Mouse (Mus musculus) C2C12 (cell line): ENCODE data around the gene Ndufs5. TPM values are rescaled to one million over a fixed set of nuclear protein-coding genes. Genes with fewer than 3 reads are reported as not detected.

Experiments
- H3K27me3 ChIP-seq: one replicate; pipeline ENCODE4 v1.6.1; 2011; ENCODE audit not compliant: control insufficient read depth, insufficient read depth, insufficient read length
- H3K36me3 ChIP-seq: one replicate; pipeline ENCODE4 v1.6.1; 2011; ENCODE audit not compliant: control insufficient read depth, insufficient read depth
- H3K4me3 ChIP-seq: one replicate; pipeline ENCODE4 v1.5.1; 2011; ENCODE audit warnings: mild to moderate bottlenecking, control low read depth; ENCODE audit not compliant: poor library complexity, insufficient read depth, severe bottlenecking
- H3K79me2 ChIP-seq: one replicate; pipeline ENCODE4 v1.6.1; 2011; ENCODE audit not compliant: control insufficient read depth, insufficient read depth
- H3K79me3 ChIP-seq: one replicate; pipeline ENCODE4 v1.6.1; 2011; ENCODE audit warnings: low read depth, control low read depth
- H3ac ChIP-seq: one replicate; pipeline ENCODE3; 2011; ENCODE audit warnings: low read depth; ENCODE audit not compliant: control insufficient read depth, insufficient read length
- CEBPB ChIP-seq: IDR thresholded peaks from one replicate; pipeline ENCODE4 v1.6.1; 2011; ENCODE audit warnings: low read depth, mild to moderate bottlenecking, control low read depth, moderate library complexity
- CTCF ChIP-seq: IDR thresholded peaks from one replicate; pipeline ENCODE4 v1.5.1; 2011; ENCODE audit not compliant: control insufficient read depth, insufficient read depth, insufficient read length
- FOSL1 ChIP-seq: IDR thresholded peaks from one replicate; pipeline ENCODE4 v1.8.0; 2011; ENCODE audit warnings: mild to moderate bottlenecking, low read length; ENCODE audit not compliant: poor library complexity, insufficient read depth, severe bottlenecking
- MAX ChIP-seq: IDR thresholded peaks from one replicate; pipeline ENCODE4 v1.6.1; 2011; ENCODE audit warnings: mild to moderate bottlenecking, control low read depth
- MYOD1 ChIP-seq: IDR thresholded peaks from one replicate; pipeline ENCODE4 v1.6.1; 2011; ENCODE audit warnings: low read depth; ENCODE audit not compliant: control insufficient read depth, insufficient read length
- MYOG ChIP-seq: IDR thresholded peaks from one replicate; pipeline ENCODE4 v1.6.1; 2011; ENCODE audit not compliant: control insufficient read depth, insufficient read length; ENCODE audit errors: extremely low read depth
- USF1 ChIP-seq: IDR thresholded peaks from one replicate; pipeline ENCODE4 v1.6.1; 2011; ENCODE audit warnings: low read depth, mild to moderate bottlenecking, control low read depth, moderate library complexity
- polyA plus RNA-seq: library from polyadenylated mRNA; unstranded; fragments of >200 nt; fragmentation: generic; extraction: Trizol; gene quantifications from one replicate; pipeline ENCODE4 v1.2.1, GENCODE M21; 2012; ENCODE audit warnings: missing spikeins

Ndufs5 gene
- polyA plus RNA-seq, 1 experiment = 322 TPM

DNA sequence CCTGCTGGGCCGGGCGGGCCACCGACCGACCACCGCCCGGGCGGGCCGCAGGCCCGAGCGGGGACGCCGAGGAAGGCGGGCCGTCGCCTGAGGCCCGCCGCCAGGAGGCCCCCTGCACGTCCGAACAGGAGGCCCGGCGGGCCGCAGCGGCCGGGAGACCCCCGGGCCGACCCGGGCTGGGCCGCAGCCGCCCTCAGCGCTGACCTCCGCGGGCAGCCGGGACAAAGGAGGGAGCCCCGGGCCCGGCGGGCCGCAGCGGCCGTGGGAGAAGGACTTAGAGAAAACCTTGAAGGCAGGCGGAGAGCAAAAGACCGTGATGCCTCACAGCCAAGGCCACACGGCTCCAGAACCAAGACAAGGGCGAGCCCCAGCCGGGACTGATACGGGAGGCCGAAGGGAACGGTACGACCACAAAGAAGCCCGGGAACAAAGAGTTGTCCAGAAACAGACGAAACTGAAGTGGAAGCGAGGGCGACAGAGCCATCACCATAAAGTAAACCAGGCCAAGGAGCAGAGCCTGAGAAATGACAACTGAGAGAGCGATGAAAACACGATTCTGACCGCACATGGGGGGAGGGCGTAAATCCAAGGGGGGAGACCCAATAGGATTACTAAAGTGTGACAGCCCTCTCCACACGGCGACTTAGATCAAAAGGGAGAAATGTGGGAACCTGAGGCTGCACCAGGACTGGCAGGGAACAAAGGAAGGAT, 52.9 kb downstream of the Ndufs5 start:
- H3ac ChIP-seq = peak overlapping the region; percentile 91
- peaks cover 19% of the 10 kb centered on the region for H3K79me3 ChIP-seq
- no peak for TF ChIP-seq MYOD1
- no peak for TF ChIP-seq CEBPB
- TF ChIP-seq CTCF = no peak
- TF ChIP-seq MYOG = no peak
- H3K79me2 ChIP-seq = peaks cover 43% of the 10 kb centered on the region
- no peaks in the 10 kb centered on the region for H3K27me3 ChIP-seq
- no peaks in the 10 kb centered on the region for H3K36me3 ChIP-seq
- peak overlapping the region; percentile 57 for H3K4me3 ChIP-seq

DNA sequence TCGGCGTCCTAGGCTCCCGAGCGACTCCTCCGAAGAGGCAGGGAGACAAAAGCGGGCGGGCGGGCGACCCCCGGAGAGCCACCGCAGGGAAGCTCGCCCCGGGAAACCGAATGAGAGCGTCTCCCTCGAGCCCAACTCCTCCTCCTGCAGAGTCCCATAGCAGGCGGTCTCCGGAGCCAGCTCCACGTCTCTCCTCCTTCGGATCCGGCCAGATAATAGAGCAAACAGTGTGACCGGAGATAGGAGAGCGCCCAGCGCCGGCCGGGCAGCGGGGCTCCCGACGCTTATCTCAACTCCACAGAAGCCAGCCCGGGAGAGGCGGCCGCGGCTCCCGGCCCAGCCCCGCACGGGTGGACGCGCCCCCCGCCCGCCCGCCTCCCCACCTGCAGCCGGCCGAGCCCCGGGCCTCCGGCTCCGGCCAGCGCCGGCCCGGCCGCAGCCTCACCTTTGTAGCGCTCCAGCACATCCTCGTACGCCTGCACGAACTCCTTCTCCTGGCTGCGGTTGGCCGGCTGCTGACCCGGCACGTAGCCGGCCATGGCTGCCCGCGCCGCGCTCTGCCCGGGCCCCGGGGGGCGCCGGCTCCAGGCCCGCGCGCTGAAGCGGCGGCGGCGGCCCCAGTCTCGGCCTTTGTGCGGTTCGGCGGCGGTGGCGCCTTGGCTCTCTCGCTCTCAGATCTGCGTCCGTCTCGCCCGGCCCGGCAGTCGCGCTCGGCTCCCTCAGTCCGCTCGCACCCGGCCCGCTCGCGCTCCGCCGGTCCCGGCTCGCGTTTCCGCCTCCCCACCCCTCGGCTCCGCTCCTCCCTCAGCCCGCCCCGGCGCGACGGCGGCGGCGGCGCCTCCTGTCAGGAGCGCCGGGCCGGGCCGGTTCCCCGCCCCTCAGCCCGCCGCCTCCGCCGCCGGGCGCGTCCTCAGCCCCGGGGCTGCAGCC, 53.7 kb downstream of the Ndufs5 start:
- H3K27me3 ChIP-seq = no peaks in the 10 kb centered on the region
- peak overlapping the region; percentile 91 for H3ac ChIP-seq
- TF ChIP-seq MAX = no peak
- TF ChIP-seq CEBPB = no peak
- TF ChIP-seq USF1 = no peak
- TF ChIP-seq MYOD1 = no peak
- H3K79me3 ChIP-seq = peaks cover 24% of the 10 kb centered on the region
- H3K36me3 ChIP-seq = no peaks in the 10 kb centered on the region
- H3K79me2 ChIP-seq = peaks cover 51% of the 10 kb centered on the region
- H3K4me3 ChIP-seq = peak overlapping the region; percentile 57

DNA sequence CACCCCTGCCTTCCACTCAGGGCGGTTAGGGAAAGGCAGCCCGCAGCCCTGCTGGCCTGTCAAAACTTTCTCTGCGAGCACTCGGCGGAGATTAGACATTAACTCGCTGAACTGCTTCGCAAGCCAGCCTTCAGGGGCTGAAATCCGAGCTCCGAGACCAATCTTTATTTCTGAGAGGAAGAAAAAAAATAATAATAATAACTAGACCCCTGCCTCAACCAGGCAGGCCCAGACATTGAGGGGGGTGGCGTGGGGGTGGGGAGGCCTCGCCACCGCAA, 54.4 kb downstream of the Ndufs5 start:
- no peaks in the 10 kb centered on the region for H3K36me3 ChIP-seq
- TF ChIP-seq USF1 = no peak
- TF ChIP-seq FOSL1 = no peak
- no peak for TF ChIP-seq MYOG
- no peak for TF ChIP-seq MAX
- TF ChIP-seq CEBPB = no peak
- no peak for TF ChIP-seq MYOD1
- TF ChIP-seq CTCF = no peak
- no peaks in the 10 kb centered on the region for H3K27me3 ChIP-seq
- H3K4me3 ChIP-seq = peak overlapping the region; percentile 57
- peaks cover 24% of the 10 kb centered on the region for H3K79me3 ChIP-seq
- peak overlapping the region; percentile 91 for H3ac ChIP-seq
- peaks cover 58% of the 10 kb centered on the region for H3K79me2 ChIP-seq

- H3K79me2 ChIP-seq = peaks cover 61% of the 10 kb centered on the region
- peaks cover 27% of the 10 kb centered on the region for H3K79me3 ChIP-seq
- H3K27me3 ChIP-seq = no peaks in the 10 kb centered on the region
- H3ac ChIP-seq = peak overlapping the region; percentile 38
- H3K36me3 ChIP-seq = no peaks in the 10 kb centered on the region
- H3K4me3 ChIP-seq = peak overlapping the region; percentile 57
- TF ChIP-seq CEBPB (no peak), MYOG (no peak), MAX (no peak), FOSL1 (no peak), MYOD1 (no peak)
Measured at GRCm38 (mm10) chr4:123662914-123663687, 54.9 kb downstream of the Ndufs5 start.

Other genes starting within 250 kb of the Ndufs5 start
- 60.4 TPM for gene Macf1, start 33.8 kb downstream of the Ndufs5 start, polyA plus RNA-seq
- gene Akirin1, start 32.1 kb upstream of the Ndufs5 start, polyA plus RNA-seq = 21.8 TPM
- 0.14 TPM for gene Rhbdl2, start 69.7 kb upstream of the Ndufs5 start, polyA plus RNA-seq
- gene 4933427I04Rik, start 141.5 kb upstream of the Ndufs5 start, polyA plus RNA-seq = not detected
- gene Mycbp, start 186.6 kb upstream of the Ndufs5 start, polyA plus RNA-seq = 21.8 TPM
- 43.5 TPM for gene Rragc, start 199.2 kb upstream of the Ndufs5 start, polyA plus RNA-seq
- 0.22 TPM for gene 4930535I16Rik, start 199.8 kb upstream of the Ndufs5 start, polyA plus RNA-seq